Mouse (Mus musculus) heart, postnatal 0 days (tissue): ENCODE results near the gene Tanc1.

Experiments used
- CTCF ChIP-seq: IDR thresholded peaks from 2 replicates; pipeline ENCODE4 v1.5.1; 2016; ENCODE audit warnings: antibody characterized with exemption, control low read depth, low read depth
- EP300 ChIP-seq: IDR thresholded peaks from 2 replicates; pipeline ENCODE4 v1.6.1; 2016; ENCODE audit warnings: antibody characterized with exemption, low read depth

- TF ChIP-seq EP300 (no peak), CTCF (no peak)
These were observed 62.0 kb downstream of the Tanc1 start for GRCm38 (mm10) chr2:59673877-59674276.
